In genomic region chr19:42031112-42031511, GRCm38 (mm10) we compare ENCODE assay signal across 20 mouse cellular contexts. TPM values are rescaled to one million over a fixed set of nuclear protein-coding genes. Genes with fewer than 3 reads are reported as not detected.
"Had no signal": no experiment of that assay in that cellular context is flagged by ENCODE, and none has a peak within 500 bp of the region (broad histone marks: within the 10 kb centered on the region; RNA-seq: fewer than 3 reads in every experiment).

No protein-coding gene starts in this region.

- H3K36me3 ChIP-seq: midbrain, embryonic 13.5 days; midbrain, embryonic 15.5 days; stomach, embryonic 15.5 days had no signal

- H3K9me3 ChIP-seq: midbrain, embryonic 10.5 days; midbrain, embryonic 13.5 days; midbrain, embryonic 15.5 days; neural tube, embryonic 12.5 days; stomach, embryonic 15.5 days had no signal

- H3K4me3 ChIP-seq: midbrain, embryonic 10.5 days; midbrain, embryonic 13.5 days; midbrain, embryonic 15.5 days; neural tube, embryonic 12.5 days; stomach, embryonic 15.5 days had no signal

- H3K27ac ChIP-seq: liver, embryonic 14.5 days; midbrain, embryonic 10.5 days; midbrain, embryonic 13.5 days; midbrain, embryonic 15.5 days; neural tube, embryonic 12.5 days; stomach, embryonic 15.5 days; stomach, postnatal 0 days had no signal

- DNase-seq: lung, adult 18-20 months; lung, embryonic 14.5 days; lung, postnatal 10 days; lung, postnatal 4 days; right cerebral cortex, postnatal 14 days; thymus, adult 2 months; thymus, postnatal 14 days; thymus, postnatal 4 days had no signal

- H3K4me2 ChIP-seq: lung, embryonic 14.5 days; midbrain, embryonic 13.5 days; midbrain, embryonic 15.5 days; neural tube, embryonic 12.5 days; stomach, embryonic 15.5 days had no signal

- H3K9ac ChIP-seq: liver, embryonic 14.5 days; lung, embryonic 14.5 days; midbrain, embryonic 13.5 days; midbrain, embryonic 15.5 days; neural tube, embryonic 12.5 days; stomach, embryonic 15.5 days had no signal

- H3K27me3 ChIP-seq: midbrain, embryonic 13.5 days; midbrain, embryonic 15.5 days; neural tube, embryonic 12.5 days; stomach, embryonic 15.5 days had no signal

- ATAC-seq: midbrain, embryonic 13.5 days; midbrain, embryonic 15.5 days had no signal

RNA-seq across cellular contexts. Expression of gene Ankrd2, which starts 4.7 kb away (rescaled TPM):
- total RNA-seq: megakaryocyte, adult 5-6 weeks; megakaryocyte-erythroid progenitor cell, adult 5-6 weeks; neutrophil, adult 5-6 weeks had no signal
- polyA plus RNA-seq: urinary bladder, adult 2 months had no signal

RNA-seq across cellular contexts. Expression of gene Hoga1, which starts 14.3 kb away (rescaled TPM):
- total RNA-seq: megakaryocyte-erythroid progenitor cell, adult 5-6 weeks; neutrophil, adult 5-6 weeks had no signal

RNA-seq across cellular contexts. Expression of gene 4933411K16Rik, which starts 20.9 kb away (rescaled TPM):
- total RNA-seq: megakaryocyte, adult 5-6 weeks; megakaryocyte-erythroid progenitor cell, adult 5-6 weeks; neutrophil, adult 5-6 weeks had no signal
- polyA plus RNA-seq: lung, embryonic 14.5 days; lung, embryonic 16.5 days; midbrain, embryonic 13.5 days; midbrain, embryonic 15.5 days; neural tube, embryonic 12.5 days; stomach, embryonic 15.5 days; stomach, postnatal 0 days had no signal
